Mouse (Mus musculus) heart, postnatal 14 days (tissue): ENCODE results near the gene Rad51b. TPM values are rescaled to one million over a fixed set of nuclear protein-coding genes. Genes with fewer than 3 reads are reported as not detected.

Experiments
- DNase-seq, 2 experiments: peaks; one replicate each; pipeline ENCODE4 v3.0.0; 2021 to 2022
- intact Hi-C: fragments of 180-260 bp; cut with DNase I; formaldehyde crosslinking; loops from one replicate; pipeline ENCODE4 v1.15.1; 2025
- total RNA-seq, 2 experiments: library from RNA; stranded (reverse); gene quantifications; 2 replicates each; pipeline ENCODE4 v1.2.3; 2021

The Rad51b gene
- total RNA-seq, 2 experiments from 2014 or later = 0.79 to 0.88 TPM

GRCm38 (mm10) chr12:79369512-79370165 is 72.6 kb downstream of the Rad51b start:
- intact Hi-C loops = no loop called here

GRCm38 (mm10) chr12:79372697-79373096 is 75.6 kb downstream of the Rad51b start:
- no peak for DNase-seq
- intact Hi-C loops = no loop called here

More at GRCm38 (mm10) chr12:79369512-79370165, 72.6 kb downstream of the Rad51b start:
- DNase-seq = no peak

GRCm38 (mm10) chr12:79377378-79377777 is 80.3 kb downstream of the Rad51b start:
- no peak for DNase-seq
- intact Hi-C loops = no loop called here

- DNase-seq = no peak
- intact Hi-C loops = no loop called here
Measured at GRCm38 (mm10) chr12:79377861-79378260, 80.8 kb downstream of the Rad51b start.

- intact Hi-C loops = no loop called here
Measured at GRCm38 (mm10) chr12:79380190-79380589, 83.1 kb downstream of the Rad51b start.

GRCm38 (mm10) chr12:79381489-79381888 is 84.4 kb downstream of the Rad51b start:
- no peak for DNase-seq
- intact Hi-C loops = no loop called here

More at GRCm38 (mm10) chr12:79380190-79380589, 83.1 kb downstream of the Rad51b start:
- DNase-seq = no peak

- no peak for DNase-seq
- intact Hi-C loops = no loop called here
Measured at GRCm38 (mm10) chr12:79382416-79382815, 85.3 kb downstream of the Rad51b start.

- DNase-seq = no peak
- intact Hi-C loops = no loop called here
Measured at GRCm38 (mm10) chr12:79383583-79383982, 86.5 kb downstream of the Rad51b start.

- intact Hi-C loops = no loop called here
- no peak for DNase-seq
Measured at GRCm38 (mm10) chr12:79384787-79385186, 87.7 kb downstream of the Rad51b start.

GRCm38 (mm10) chr12:79385199-79385598 is 88.1 kb downstream of the Rad51b start:
- no peak for DNase-seq
- intact Hi-C loops = no loop called here

GRCm38 (mm10) chr12:79387886-79388285 is 90.8 kb downstream of the Rad51b start:
- intact Hi-C loops = no loop called here
- no peak for DNase-seq

- intact Hi-C loops = no loop called here
- no peak for DNase-seq
Measured at GRCm38 (mm10) chr12:79389251-79389650, 92.2 kb downstream of the Rad51b start.

- no peak for DNase-seq
- intact Hi-C loops = no loop called here
Measured at GRCm38 (mm10) chr12:79389971-79390370, 92.9 kb downstream of the Rad51b start.

- DNase-seq = no peak
- intact Hi-C loops = no loop called here
Measured at GRCm38 (mm10) chr12:79393636-79394035, 96.6 kb downstream of the Rad51b start.

GRCm38 (mm10) chr12:79403992-79404391 is 106.9 kb downstream of the Rad51b start:
- intact Hi-C loops = no loop called here
- DNase-seq = no peak

GRCm38 (mm10) chr12:79404494-79404893 is 107.4 kb downstream of the Rad51b start:
- intact Hi-C loops = no loop called here
- no peak for DNase-seq

GRCm38 (mm10) chr12:79408677-79409076 is 111.6 kb downstream of the Rad51b start:
- intact Hi-C loops = no loop called here
- DNase-seq = no peak

- intact Hi-C loops = no loop called here
- DNase-seq = no peak
Measured at GRCm38 (mm10) chr12:79409126-79409860, 112.2 kb downstream of the Rad51b start.

GRCm38 (mm10) chr12:79412894-79413507 is 115.9 kb downstream of the Rad51b start:
- intact Hi-C loops = no loop called here
- DNase-seq = no peak

- no peak for DNase-seq
- intact Hi-C loops = no loop called here
Measured at GRCm38 (mm10) chr12:79417360-79417759, 120.3 kb downstream of the Rad51b start.

GRCm38 (mm10) chr12:79420605-79421004 is 123.5 kb downstream of the Rad51b start:
- intact Hi-C loops = no loop called here
- no peak for DNase-seq
